Mouse (Mus musculus) brain, embryonic 14.5 days (tissue): ENCODE measurements around the gene Abhd6. TPM values are rescaled to one million over a fixed set of nuclear protein-coding genes. Genes with fewer than 3 reads are reported as not detected.

Experiments used
- DNase-seq: peaks from one replicate; pipeline ENCODE4 v3.0.0-alpha.2; 2011; ENCODE audit warnings: low read depth
- CTCF ChIP-seq: fragments of 200-500 bp; IDR thresholded peaks from 2 replicates; pipeline ENCODE4 v1.5.1; 2012; ENCODE audit warnings: inconsistent platforms, mild to moderate bottlenecking, moderate library complexity, borderline replicate concordance; ENCODE audit not compliant: insufficient read depth, insufficient read length; ENCODE audit errors: extremely low read depth
- POLR2A ChIP-seq: fragments of 200-500 bp; IDR thresholded peaks from 2 replicates; pipeline ENCODE4 v1.6.1; 2012; ENCODE audit warnings: mild to moderate bottlenecking, inconsistent platforms, borderline replicate concordance; ENCODE audit not compliant: poor library complexity, insufficient read depth, insufficient read length, severe bottlenecking; ENCODE audit errors: extremely low read depth
- polyA plus RNA-seq: library from polyadenylated mRNA; depleted of rRNA; stranded (reverse); fragments of >200 nt; gene quantifications from 2 replicates; pipeline ENCODE4 v1.2.3, GENCODE M21; 2012; rRNA removed

Gene Abhd6
- 15.2 and 17.3 TPM in 2 replicates for polyA plus RNA-seq

- no peak for TF ChIP-seq CTCF
- peak; percentile 62; the same call in 1 of the 2 replicates for TF ChIP-seq POLR2A
- peak; percentile 95 for DNase-seq
Measured at GRCm38 (mm10) chr14:8002432-8003092, at the start of gene Abhd6. Gene Abhd6, plus strand, starts transcription at chr14:8002902.

- no peak for TF ChIP-seq CTCF
- TF ChIP-seq POLR2A = no peak
- peak; percentile 45 for DNase-seq
Measured at GRCm38 (mm10) chr14:7954071-7954471, 48.6 kb upstream of the Abhd6 start.

GRCm38 (mm10) chr14:7956427-7956826 lies 46.3 kb upstream of the Abhd6 start:
- DNase-seq = no peak
- no peak for TF ChIP-seq CTCF
- no peak for TF ChIP-seq POLR2A

- TF ChIP-seq POLR2A (no peak), CTCF (no peak)
- peak; percentile 52 for DNase-seq
Measured at GRCm38 (mm10) chr14:7957049-7957448, 45.7 kb upstream of the Abhd6 start, which contains the start of gene Gm45521. Gene Gm45521, plus strand, starts transcription at chr14:7957288.

GRCm38 (mm10) chr14:7960616-7961015 lies 42.1 kb upstream of the Abhd6 start:
- TF ChIP-seq POLR2A (no peak), CTCF (peak; percentile 52; the same call in 1 of the 2 replicates)
- peak; percentile 55 for DNase-seq

- no peak for TF ChIP-seq POLR2A
- no peak for TF ChIP-seq CTCF
- DNase-seq = peak; percentile 39
Measured at GRCm38 (mm10) chr14:7961714-7962113, 41.0 kb upstream of the Abhd6 start.

- TF ChIP-seq POLR2A = no peak
- no peak for TF ChIP-seq CTCF
- no peak for DNase-seq
Measured at GRCm38 (mm10) chr14:7962626-7963025, 40.1 kb upstream of the Abhd6 start.

- no peak for DNase-seq
- TF ChIP-seq POLR2A (no peak), CTCF (no peak)
Measured at GRCm38 (mm10) chr14:7963160-7963559, 39.5 kb upstream of the Abhd6 start.

GRCm38 (mm10) chr14:7964219-7964889 lies 38.3 kb upstream of the Abhd6 start:
- peak; percentile 83 for DNase-seq
- TF ChIP-seq CTCF = peak; percentile 78; the same call in 1 of the 2 replicates
- TF ChIP-seq POLR2A = no peak

GRCm38 (mm10) chr14:7971889-7972493 lies 30.7 kb upstream of the Abhd6 start:
- no peak for TF ChIP-seq POLR2A
- no peak for TF ChIP-seq CTCF
- DNase-seq = no peak

GRCm38 (mm10) chr14:7974643-7975042 lies 28.1 kb upstream of the Abhd6 start:
- no peak for DNase-seq
- TF ChIP-seq CTCF (no peak), POLR2A (no peak)
